Mouse (Mus musculus) thymus, adult 18-20 months (tissue): ENCODE data around the gene 1700007K13Rik.
"Not testable (repeated sequence)": the region's sequence is repeated elsewhere in the genome, so short reads cannot be mapped to it uniquely, and the experiment has no call there.

Source experiments
- DNase-seq, 2 experiments: peaks; one replicate each; pipeline ENCODE4 v3.0.0; 2022; ENCODE audit warnings: mixed read lengths in 2 of 2

The 1700007K13Rik gene

GRCm38 (mm10) chr2:28465836-28466518 lies at the start of gene 1700007K13Rik:
Gene 1700007K13Rik, minus strand, starts transcription at chr2:28466332.
- peak; percentile 34 to 42 for DNase-seq

- peak in 1 of 2 experiments; percentile 64 for DNase-seq
Measured at GRCm38 (mm10) chr2:28514489-28514888, 48.4 kb upstream of the 1700007K13Rik start.

- DNase-seq, result peak in 1 of 2 experiments; percentile 32
Measured at GRCm38 (mm10) chr2:28513431-28514370, 47.6 kb upstream of the 1700007K13Rik start.

- peak in 1 of 2 experiments; percentile 37 for DNase-seq
Measured at GRCm38 (mm10) chr2:28512798-28513401, 46.8 kb upstream of the 1700007K13Rik start, which contains the start of gene Ralgds. Gene Ralgds, plus strand, starts transcription at chr2:28513125.

- not testable (repeated sequence) for DNase-seq
Measured at GRCm38 (mm10) chr2:28511600-28511999, 45.5 kb upstream of the 1700007K13Rik start.

GRCm38 (mm10) chr2:28506291-28506690 lies 40.2 kb upstream of the 1700007K13Rik start:
- no peak for DNase-seq

GRCm38 (mm10) chr2:28505795-28506194 lies 39.7 kb upstream of the 1700007K13Rik start, which contains the start of gene Gm10134:
Gene Gm10134, plus strand, starts transcription at chr2:28506095.
- DNase-seq, result no peak

GRCm38 (mm10) chr2:28504676-28505075 lies 38.5 kb upstream of the 1700007K13Rik start:
- DNase-seq, result no peak

- DNase-seq, result no peak
Measured at GRCm38 (mm10) chr2:28502987-28503386, 36.9 kb upstream of the 1700007K13Rik start.

GRCm38 (mm10) chr2:28498431-28498830 lies 32.3 kb upstream of the 1700007K13Rik start:
- no peak for DNase-seq

GRCm38 (mm10) chr2:28497561-28497960 lies 31.4 kb upstream of the 1700007K13Rik start:
- no peak for DNase-seq

- DNase-seq, result no peak
Measured at GRCm38 (mm10) chr2:28496671-28497070, 30.5 kb upstream of the 1700007K13Rik start, which contains the start of gene Gbgt1. Gene Gbgt1, plus strand, starts transcription at chr2:28496891.

GRCm38 (mm10) chr2:28495801-28496595 lies 29.9 kb upstream of the 1700007K13Rik start:
- no peak for DNase-seq

- no peak for DNase-seq
Measured at GRCm38 (mm10) chr2:28495207-28495756, 29.1 kb upstream of the 1700007K13Rik start.

GRCm38 (mm10) chr2:28494521-28494920 lies 28.4 kb upstream of the 1700007K13Rik start:
- DNase-seq, result no peak

GRCm38 (mm10) chr2:28483861-28484260 lies 17.7 kb upstream of the 1700007K13Rik start:
- DNase-seq, result no peak

- no peak for DNase-seq
Measured at GRCm38 (mm10) chr2:28479208-28480204, 13.4 kb upstream of the 1700007K13Rik start.

- not testable (repeated sequence) for DNase-seq
Measured at GRCm38 (mm10) chr2:28477993-28478392, 11.9 kb upstream of the 1700007K13Rik start.

- DNase-seq, result not testable (repeated sequence)
Measured at GRCm38 (mm10) chr2:28472011-28472410, 5.9 kb upstream of the 1700007K13Rik start.

GRCm38 (mm10) chr2:28470591-28470990 lies 4.5 kb upstream of the 1700007K13Rik start:
- no peak for DNase-seq
